Mouse (Mus musculus): ENCODE results near the gene Opa3. TPM values are rescaled to one million over a fixed set of nuclear protein-coding genes. Genes with fewer than 3 reads are reported as not detected.

Gene Opa3
- 31.1 and 33.3 TPM in 2 replicates for polyA plus RNA-seq (2012; rRNA removed)

DNA sequence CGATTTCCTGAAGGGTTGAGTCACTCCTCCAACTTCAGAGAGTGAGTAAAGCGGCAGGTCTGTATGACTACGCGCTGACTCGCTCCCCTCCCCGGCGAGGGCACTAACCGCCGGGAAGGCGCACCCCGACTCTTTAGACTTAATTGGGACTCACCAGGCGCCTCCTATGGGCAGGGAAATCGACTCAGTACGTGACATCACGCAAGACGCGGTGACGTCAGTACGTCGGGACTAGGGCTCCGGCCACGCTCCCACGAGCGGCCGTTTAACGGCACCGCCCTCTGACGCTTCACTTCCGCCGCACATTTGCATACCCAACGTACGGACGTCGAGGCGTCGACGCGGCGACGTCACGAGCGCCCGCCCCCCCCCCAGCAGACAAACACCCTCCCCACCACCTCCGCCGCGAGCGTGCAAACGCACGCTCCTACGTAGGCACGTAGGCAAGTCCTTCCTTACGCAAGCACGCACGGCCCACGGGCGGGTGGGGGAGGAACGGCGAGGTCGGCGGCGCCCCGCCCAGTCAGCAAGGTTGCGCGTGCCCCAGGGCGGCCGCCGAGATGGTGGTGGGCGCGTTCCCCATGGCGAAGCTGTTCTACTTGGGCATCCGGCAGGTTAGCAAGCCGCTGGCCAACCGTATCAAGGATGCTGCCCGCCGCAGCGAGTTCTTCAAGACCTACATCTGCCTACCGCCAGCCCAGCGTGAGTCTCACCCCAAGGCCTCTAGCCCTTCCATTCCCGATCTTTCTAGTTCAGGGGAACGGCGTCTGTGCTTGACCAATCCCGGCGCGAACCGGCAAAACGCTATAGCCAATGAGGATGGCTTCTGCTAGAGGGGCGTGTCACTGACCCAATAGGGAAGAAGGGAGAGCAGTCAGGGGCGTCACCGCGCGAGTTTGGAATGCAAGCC lies at the start of gene Opa3:
Gene Opa3 (plus strand): TSS at position 452 of the 910 bp plus-strand sequence.
- peak; percentile 78; the same call in 1 of the 2 replicates for TF ChIP-seq POLR2A (IDR thresholded peaks at IDR 0.05; ENCODE audit: borderline replicate concordance, extremely low read depth, insufficient read depth, insufficient read length, poor library complexity, severe bottlenecking)
- peak; percentile 55 for TF ChIP-seq CTCF (IDR thresholded peaks at IDR 0.05; ENCODE audit: borderline replicate concordance, extremely low read depth, insufficient read depth, insufficient read length)
- peak; percentile 100 for DNase-seq (ENCODE audit: low read depth)

DNA sequence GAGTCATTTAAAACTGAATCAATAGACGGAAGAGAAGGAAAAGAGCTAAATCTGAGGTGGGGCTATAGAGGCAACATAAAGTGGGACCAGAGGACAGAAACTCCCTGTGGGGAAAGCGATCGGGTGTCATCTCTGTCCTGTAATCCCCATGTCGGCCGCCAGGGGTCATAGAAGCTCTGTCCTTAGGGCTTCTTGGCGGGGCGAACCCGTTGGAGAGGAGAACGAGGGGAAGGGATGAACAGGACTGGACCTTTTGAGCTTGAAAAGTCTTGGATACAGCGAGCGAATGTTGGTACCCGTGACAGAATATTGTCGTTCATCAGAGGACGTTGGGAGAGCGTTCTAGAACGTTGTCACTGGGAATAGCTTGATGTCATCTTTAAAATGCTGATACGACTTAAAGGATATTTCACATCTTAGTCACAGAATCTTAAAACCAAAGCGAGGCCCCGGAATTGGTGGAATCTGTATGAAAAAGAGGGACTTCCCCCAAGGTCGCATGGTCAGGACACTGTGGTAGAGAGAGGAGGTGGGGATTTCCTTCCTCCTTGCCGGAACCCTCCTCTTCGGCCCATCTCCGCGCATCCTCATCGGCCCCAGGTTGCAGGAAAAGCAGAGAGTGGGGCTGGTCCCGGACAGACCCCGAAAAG lies 49.6 kb upstream of the Opa3 start:
- peak; percentile 71 for DNase-seq (ENCODE audit: low read depth)
- TF ChIP-seq POLR2A (IDR thresholded peaks at IDR 0.05; ENCODE audit: borderline replicate concordance, extremely low read depth, insufficient read depth, insufficient read length, poor library complexity, severe bottlenecking), result no peak
- TF ChIP-seq CTCF (IDR thresholded peaks at IDR 0.05; ENCODE audit: borderline replicate concordance, extremely low read depth, insufficient read depth, insufficient read length), result peak; percentile 82

DNA sequence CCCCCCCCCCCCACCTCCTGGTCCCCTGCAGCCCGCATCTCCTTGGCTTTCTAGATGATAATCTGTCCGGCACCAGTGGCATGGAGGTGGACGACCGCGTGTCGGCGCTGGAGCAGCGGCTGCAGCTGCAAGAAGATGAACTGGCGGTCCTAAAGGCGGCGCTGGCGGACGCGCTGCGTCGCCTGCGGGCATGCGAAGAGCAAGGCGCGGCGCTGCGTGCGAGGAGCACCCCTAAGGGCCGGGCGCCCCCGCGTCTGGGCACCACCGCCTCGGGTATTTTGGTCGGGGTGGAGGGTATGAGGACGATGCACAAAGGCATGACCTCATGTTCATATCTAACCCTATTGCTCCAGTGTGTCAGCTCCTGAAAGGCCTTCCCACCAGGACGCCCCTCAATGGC lies 49.0 kb upstream of the Opa3 start:
- TF ChIP-seq CTCF (IDR thresholded peaks at IDR 0.05; ENCODE audit: borderline replicate concordance, extremely low read depth, insufficient read depth, insufficient read length) (peak; percentile 71), POLR2A (IDR thresholded peaks at IDR 0.05; ENCODE audit: borderline replicate concordance, extremely low read depth, insufficient read depth, insufficient read length, poor library complexity, severe bottlenecking) (no peak)

DNA sequence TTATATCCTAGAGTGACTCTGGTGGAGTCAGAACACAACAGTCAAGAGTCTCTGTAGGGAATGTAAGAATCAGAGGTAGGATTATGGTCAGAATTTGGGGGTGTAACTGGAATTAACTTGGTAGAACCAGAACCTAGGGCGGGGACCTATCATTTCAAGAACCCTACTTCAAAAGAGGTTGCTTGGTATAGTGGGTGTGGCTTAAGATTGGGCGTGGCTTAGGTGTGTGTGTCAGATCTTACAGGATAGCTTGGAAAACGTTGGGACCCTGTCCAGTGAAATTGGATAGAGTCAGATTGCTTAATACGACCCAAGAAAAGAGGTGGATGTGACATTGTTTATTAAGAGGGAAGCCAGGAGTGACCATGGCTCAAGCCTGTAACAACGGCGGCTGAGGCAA lies 48.2 kb upstream of the Opa3 start:
- TF ChIP-seq POLR2A (IDR thresholded peaks at IDR 0.05; ENCODE audit: borderline replicate concordance, extremely low read depth, insufficient read depth, insufficient read length, poor library complexity, severe bottlenecking) (no peak), CTCF (IDR thresholded peaks at IDR 0.05; ENCODE audit: borderline replicate concordance, extremely low read depth, insufficient read depth, insufficient read length) (no peak)
- DNase-seq (ENCODE audit: low read depth), result no peak

More for the DNA sequence above, 49.0 kb upstream of the Opa3 start:
- DNase-seq (ENCODE audit: low read depth), result peak; percentile 86

DNA sequence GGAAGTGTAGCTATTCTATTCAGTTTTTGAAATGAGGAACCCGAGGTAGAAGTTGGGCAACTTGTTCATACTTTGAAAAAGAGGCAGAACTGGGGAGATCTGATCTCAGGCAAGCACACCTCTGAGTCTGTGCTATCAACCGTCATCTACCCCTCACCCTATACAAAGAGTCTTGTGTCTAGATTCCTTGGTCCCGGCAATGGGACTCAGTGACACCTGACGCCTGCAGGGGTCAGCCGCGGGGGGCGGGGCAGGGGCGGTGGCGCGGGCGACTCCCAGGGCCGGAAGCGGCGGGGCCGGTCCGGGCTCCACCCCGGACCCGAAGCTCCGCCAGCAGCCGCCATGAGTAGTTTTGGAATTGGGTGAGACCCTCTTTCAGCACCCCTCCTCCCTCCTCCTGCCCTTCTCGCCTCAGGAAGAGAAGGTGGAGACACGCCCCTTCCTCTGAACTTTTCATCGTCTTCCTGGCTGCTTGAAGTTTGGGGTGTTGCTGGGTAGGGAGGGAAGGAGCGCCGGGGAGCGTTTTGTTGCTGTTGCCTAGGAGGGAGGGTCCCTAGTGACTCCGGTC lies 47.2 kb upstream of the Opa3 start:
- peak; percentile 36 for DNase-seq (ENCODE audit: low read depth)
- no peak for TF ChIP-seq CTCF (IDR thresholded peaks at IDR 0.05; ENCODE audit: borderline replicate concordance, extremely low read depth, insufficient read depth, insufficient read length)
- no peak for TF ChIP-seq POLR2A (IDR thresholded peaks at IDR 0.05; ENCODE audit: borderline replicate concordance, extremely low read depth, insufficient read depth, insufficient read length, poor library complexity, severe bottlenecking)

DNA sequence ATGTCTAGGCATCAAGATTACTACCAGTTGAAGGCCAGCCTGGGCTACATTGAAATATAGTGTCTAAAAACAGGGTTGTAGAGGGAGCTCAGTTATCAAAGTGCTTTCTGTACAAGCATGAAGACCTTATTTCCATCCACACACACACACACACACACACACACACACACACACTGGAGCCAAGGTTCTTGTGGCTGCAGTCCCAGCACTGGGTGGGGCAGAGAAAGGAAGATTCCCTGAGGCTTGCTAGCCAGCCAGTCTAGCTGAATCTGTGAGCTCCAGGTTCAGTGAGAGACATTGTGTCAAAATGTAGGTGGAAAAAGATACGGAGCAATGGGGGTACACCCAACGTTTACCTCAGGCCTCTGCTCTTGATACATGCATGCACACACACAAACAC lies 43.9 kb upstream of the Opa3 start:
- no peak for TF ChIP-seq CTCF (IDR thresholded peaks at IDR 0.05; ENCODE audit: borderline replicate concordance, extremely low read depth, insufficient read depth, insufficient read length)
- TF ChIP-seq POLR2A (IDR thresholded peaks at IDR 0.05; ENCODE audit: borderline replicate concordance, extremely low read depth, insufficient read depth, insufficient read length, poor library complexity, severe bottlenecking), result no peak
- DNase-seq (ENCODE audit: low read depth), result peak; percentile 62

DNA sequence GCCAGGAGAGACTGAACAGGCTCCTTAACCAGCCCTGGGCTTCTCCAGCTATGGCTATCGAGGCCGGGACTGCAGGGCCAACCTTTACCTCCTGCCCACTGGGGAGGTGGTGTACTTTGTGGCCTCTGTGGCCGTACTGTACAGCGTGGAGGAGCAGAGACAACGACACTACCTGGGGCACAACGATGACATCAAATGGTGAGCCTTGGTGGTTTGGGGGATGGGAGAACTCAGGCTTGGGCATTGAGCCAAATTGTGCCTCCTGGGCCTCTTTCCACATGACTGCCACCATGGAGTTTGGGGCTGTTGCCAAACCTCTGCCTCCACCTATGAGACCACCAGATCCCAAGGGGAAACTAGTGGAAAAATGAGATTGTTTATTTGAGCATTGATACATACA lies 43.4 kb upstream of the Opa3 start:
- TF ChIP-seq CTCF (IDR thresholded peaks at IDR 0.05; ENCODE audit: borderline replicate concordance, extremely low read depth, insufficient read depth, insufficient read length) (no peak), POLR2A (IDR thresholded peaks at IDR 0.05; ENCODE audit: borderline replicate concordance, extremely low read depth, insufficient read depth, insufficient read length, poor library complexity, severe bottlenecking) (no peak)
- peak; percentile 87 for DNase-seq (ENCODE audit: low read depth)

DNA sequence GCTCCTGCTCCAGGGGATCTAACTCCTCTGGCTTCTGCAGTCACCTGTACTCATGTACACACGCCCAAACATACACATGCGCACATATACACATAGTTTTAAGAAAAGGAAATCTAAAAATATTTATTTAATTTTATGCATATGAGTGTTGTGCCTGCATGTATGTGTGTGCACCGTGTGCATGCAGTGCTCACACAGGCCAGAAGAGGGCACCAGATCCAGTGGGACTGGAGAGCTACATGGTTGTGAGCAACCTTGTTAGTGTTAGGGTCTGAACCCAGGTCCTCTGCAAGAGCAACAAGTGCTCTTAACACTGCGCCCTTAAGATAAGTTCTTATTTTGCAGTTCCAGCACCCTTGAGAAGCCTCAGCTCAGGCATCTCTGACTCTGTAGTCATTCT lies 33.5 kb upstream of the Opa3 start:
- no peak for DNase-seq (ENCODE audit: low read depth)
- no peak for TF ChIP-seq POLR2A (IDR thresholded peaks at IDR 0.05; ENCODE audit: borderline replicate concordance, extremely low read depth, insufficient read depth, insufficient read length, poor library complexity, severe bottlenecking)
- TF ChIP-seq CTCF (IDR thresholded peaks at IDR 0.05; ENCODE audit: borderline replicate concordance, extremely low read depth, insufficient read depth, insufficient read length), result peak; percentile 32; the same call in 1 of the 2 replicates

DNA sequence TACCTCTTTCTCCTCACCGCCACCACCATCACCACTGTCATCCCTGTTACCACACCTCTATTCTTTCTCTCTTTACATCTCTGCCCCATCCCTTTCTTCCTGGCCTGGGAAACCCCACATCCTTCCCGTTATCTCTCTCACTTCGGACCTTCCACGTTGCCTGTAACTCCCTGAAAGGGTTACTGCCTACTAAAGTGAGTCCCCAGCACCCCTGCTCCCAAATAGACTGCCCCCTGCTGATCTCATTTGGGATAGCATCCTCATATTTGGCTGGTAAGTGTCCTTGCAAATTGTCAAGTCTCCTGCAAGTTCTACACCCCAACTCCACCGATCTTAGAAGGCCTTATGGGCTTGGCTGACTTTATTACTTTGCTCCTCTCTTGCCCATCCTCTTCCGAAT lies 31.5 kb upstream of the Opa3 start:
- TF ChIP-seq CTCF (IDR thresholded peaks at IDR 0.05; ENCODE audit: borderline replicate concordance, extremely low read depth, insufficient read depth, insufficient read length) (peak; percentile 59; the same call in 1 of the 2 replicates), POLR2A (IDR thresholded peaks at IDR 0.05; ENCODE audit: borderline replicate concordance, extremely low read depth, insufficient read depth, insufficient read length, poor library complexity, severe bottlenecking) (no peak)
- DNase-seq (ENCODE audit: low read depth), result peak; percentile 56

DNA sequence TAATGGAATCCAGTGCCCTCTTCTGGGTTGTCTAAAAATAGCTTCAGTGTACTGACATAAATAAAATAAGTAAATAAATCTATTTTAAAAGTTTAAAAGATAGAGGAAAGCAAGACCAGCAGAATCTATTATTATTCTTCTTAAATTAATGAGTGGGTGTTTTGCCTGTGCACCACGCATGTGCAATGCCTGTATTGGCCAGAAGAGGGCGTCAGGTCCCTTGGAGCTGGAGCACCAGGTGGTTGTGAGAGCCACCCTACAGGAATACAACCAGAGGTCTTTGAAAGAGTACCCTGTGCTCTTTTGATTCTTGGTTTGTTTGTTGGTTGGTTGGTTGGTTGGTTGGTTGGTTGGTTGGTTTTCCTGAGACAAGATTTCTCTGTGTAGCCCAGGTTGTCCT lies 30.1 kb upstream of the Opa3 start:
- peak; percentile 48; the same call in 1 of the 2 replicates for TF ChIP-seq CTCF (IDR thresholded peaks at IDR 0.05; ENCODE audit: borderline replicate concordance, extremely low read depth, insufficient read depth, insufficient read length)
- TF ChIP-seq POLR2A (IDR thresholded peaks at IDR 0.05; ENCODE audit: borderline replicate concordance, extremely low read depth, insufficient read depth, insufficient read length, poor library complexity, severe bottlenecking), result no peak
- DNase-seq (ENCODE audit: low read depth), result no peak

DNA sequence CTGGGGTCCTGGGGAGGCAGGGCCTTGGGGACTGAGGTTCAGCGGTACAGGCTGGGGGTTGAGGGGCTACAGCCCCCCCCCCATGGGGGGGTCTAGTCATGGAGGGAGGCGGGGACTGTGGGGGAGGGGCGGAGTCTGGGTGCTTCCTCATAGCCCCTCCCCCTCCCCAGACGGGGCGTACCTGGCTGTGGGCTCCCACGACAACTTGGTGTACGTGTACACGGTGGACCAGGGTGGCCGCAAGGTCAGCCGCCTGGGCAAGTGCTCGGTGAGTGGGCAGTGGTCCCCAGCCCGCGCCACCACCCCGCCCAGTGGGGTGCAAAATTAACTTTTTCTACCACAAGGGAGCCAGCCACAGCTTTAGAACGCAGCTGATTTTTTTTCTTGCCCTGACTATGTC lies 26.5 kb upstream of the Opa3 start:
- no peak for DNase-seq (ENCODE audit: low read depth)
- no peak for TF ChIP-seq CTCF (IDR thresholded peaks at IDR 0.05; ENCODE audit: borderline replicate concordance, extremely low read depth, insufficient read depth, insufficient read length)
- TF ChIP-seq POLR2A (IDR thresholded peaks at IDR 0.05; ENCODE audit: borderline replicate concordance, extremely low read depth, insufficient read depth, insufficient read length, poor library complexity, severe bottlenecking), result no peak

Measured in brain, embryonic 14.5 days (tissue).